Mouse (Mus musculus) MEL (cell line): ENCODE data around the gene Map3k20.

Experiments used
- CHD1 ChIP-seq: IDR thresholded peaks from 2 replicates; pipeline ENCODE4 v1.6.1; 2012; ENCODE audit warnings: low read depth, mild to moderate bottlenecking, inconsistent platforms, low read length, improper control_type of control experiment
- CTCF ChIP-seq, 3 experiments: IDR thresholded peaks in 2 of 3; conservative IDR thresholded peaks in 1 of 3; 2 replicates each; pipeline ENCODE4 v1.5.1; 2011 to 2012; ENCODE audit warnings: low read length in 3 of 3, low read depth in 2 of 3, mild to moderate bottlenecking in 2 of 3, improper control_type of control experiment in 1 of 3, inconsistent platforms in 1 of 3, mixed read lengths in 1 of 3, moderate library complexity in 1 of 3; ENCODE audit not compliant: control insufficient read depth in 1 of 3, insufficient read depth in 1 of 3, poor library complexity in 1 of 3, severe bottlenecking in 1 of 3
- GATA1 ChIP-seq: IDR thresholded peaks from 2 replicates; pipeline ENCODE4 v1.6.1; 2011; ENCODE audit warnings: low read depth, low read length, improper control_type of control experiment
- HCFC1 ChIP-seq: IDR thresholded peaks from 2 replicates; pipeline ENCODE4 v1.6.1; 2012; ENCODE audit warnings: low read depth, mild to moderate bottlenecking, inconsistent platforms, low read length, improper control_type of control experiment, moderate library complexity
- JUND ChIP-seq: IDR thresholded peaks from 2 replicates; pipeline ENCODE4 v1.6.1; 2011; ENCODE audit warnings: low read depth, mild to moderate bottlenecking, improper control_type of control experiment, low read length
- MAZ ChIP-seq: IDR thresholded peaks from 2 replicates; pipeline ENCODE4 v1.6.1; 2012; ENCODE audit warnings: low read depth, mild to moderate bottlenecking, inconsistent platforms, low read length, improper control_type of control experiment
- MXI1 ChIP-seq: IDR thresholded peaks from 2 replicates; pipeline ENCODE4 v1.6.1; 2011; ENCODE audit warnings: mild to moderate bottlenecking, low read depth, low read length, improper control_type of control experiment
- POLR2A ChIP-seq, 2 experiments: IDR thresholded peaks; 2 replicates each; pipeline ENCODE4 v1.6.1; 2011 to 2012; ENCODE audit warnings: low read length in 2 of 2, mild to moderate bottlenecking in 2 of 2, control low read depth in 1 of 2, improper control_type of control experiment in 1 of 2, low read depth in 1 of 2, moderate library complexity in 1 of 2; ENCODE audit not compliant: control insufficient read depth in 1 of 2, insufficient read depth in 1 of 2, poor library complexity in 1 of 2
- SIN3A ChIP-seq: IDR thresholded peaks from 2 replicates; pipeline ENCODE4 v1.6.1; 2012; ENCODE audit warnings: low read length, improper control_type of control experiment, inconsistent platforms
- TBP ChIP-seq: IDR thresholded peaks from 2 replicates; pipeline ENCODE4 v1.8.0; 2011; ENCODE audit warnings: low read depth, low read length, improper control_type of control experiment
- USF1 ChIP-seq: IDR thresholded peaks from 2 replicates; pipeline ENCODE4 v1.6.1; 2014; ENCODE audit warnings: low read depth, mild to moderate bottlenecking, inconsistent platforms, low read length, improper control_type of control experiment, moderate library complexity
- ZKSCAN1 ChIP-seq: IDR thresholded peaks from 2 replicates; pipeline ENCODE4 v1.6.1; 2012; ENCODE audit warnings: low read depth, mild to moderate bottlenecking, inconsistent platforms, low read length, improper control_type of control experiment, moderate library complexity
- ZMIZ1 ChIP-seq: IDR thresholded peaks from 2 replicates; pipeline ENCODE4 v1.6.1; 2012; ENCODE audit warnings: low read depth, mild to moderate bottlenecking, inconsistent platforms, low read length, improper control_type of control experiment, moderate library complexity

GRCm38 (mm10) chr2:72467604-72468003 lies 182.2 kb downstream of the Map3k20 start:
- TF ChIP-seq USF1: no peak
- no peak for TF ChIP-seq TBP
- no peak for TF ChIP-seq GATA1
- TF ChIP-seq POLR2A (IDR thresholded peaks at IDR 0.05; ENCODE audit: control insufficient read depth in 1 of 2, insufficient read depth in 1 of 2, low read depth in 1 of 2, low read length in 2 of 2, poor library complexity in 1 of 2): no peak
- TF ChIP-seq CTCF (IDR thresholded peaks at IDR 0.05 in 2 of 3, conservative IDR thresholded peaks at IDR 0.05 in 1 of 3; ENCODE audit: control insufficient read depth in 1 of 3, insufficient read depth in 1 of 3, low read depth in 2 of 3, low read length in 3 of 3, poor library complexity in 1 of 3, severe bottlenecking in 1 of 3): no peak
- no peak for TF ChIP-seq MAZ
- no peak for TF ChIP-seq CHD1
- no peak for TF ChIP-seq ZMIZ1
- no peak for TF ChIP-seq MXI1
- no peak for TF ChIP-seq ZKSCAN1
- no peak for TF ChIP-seq SIN3A
- no peak for TF ChIP-seq HCFC1
- TF ChIP-seq JUND: no peak
